ENCODE assay signal across 22 mouse cellular contexts in genomic region chr5:30952551-30952950, GRCm38 (mm10). TPM values are rescaled to one million over a fixed set of nuclear protein-coding genes. Genes with fewer than 3 reads are reported as not detected.
"Had no signal": no experiment of that assay in that cellular context is flagged by ENCODE, and none has a peak within 500 bp of the region (broad histone marks: within the 10 kb centered on the region; RNA-seq: fewer than 3 reads in every experiment).

No protein-coding gene starts in this region.

- H3K27ac ChIP-seq: limb, embryonic 10.5 days; liver, embryonic 13.5 days; macrophage; midbrain, embryonic 12.5 days; midbrain, embryonic 15.5 days; neural tube, embryonic 13.5 days; stomach, embryonic 15.5 days had no signal

- H3K9ac ChIP-seq: limb, embryonic 13.5 days; liver, embryonic 13.5 days; lung, embryonic 14.5 days; midbrain, embryonic 12.5 days; midbrain, embryonic 15.5 days; neural tube, embryonic 13.5 days; stomach, embryonic 15.5 days had no signal

- H3K4me2 ChIP-seq: limb, embryonic 13.5 days; liver, embryonic 13.5 days; lung, embryonic 14.5 days; midbrain, embryonic 12.5 days; midbrain, embryonic 15.5 days; neural tube, embryonic 13.5 days; stomach, embryonic 15.5 days had no signal

- ATAC-seq: lung, postnatal 0 days; midbrain, embryonic 15.5 days had no signal

- H3K9me3 ChIP-seq: limb, embryonic 10.5 days; limb, embryonic 13.5 days; liver, embryonic 13.5 days; midbrain, embryonic 12.5 days; midbrain, embryonic 15.5 days; neural tube, embryonic 13.5 days; stomach, embryonic 15.5 days had no signal

- DNase-seq: kidney, adult 18-20 months; kidney, adult 9 months; kidney, postnatal 14 days; kidney, postnatal 4 days; layer of hippocampus, postnatal 36 days; liver, embryonic 13.5 days; lung, embryonic 14.5 days; retina, postnatal 1 day; right cerebral cortex, postnatal 25 days; spleen, adult 18-20 months; thymus, postnatal 25 days had no signal

- H3K4me3 ChIP-seq: limb, embryonic 10.5 days; limb, embryonic 13.5 days; liver, embryonic 13.5 days; midbrain, embryonic 12.5 days; midbrain, embryonic 15.5 days; neural tube, embryonic 13.5 days; stomach, embryonic 15.5 days had no signal

- H3K27me3 ChIP-seq: limb, embryonic 13.5 days; liver, embryonic 13.5 days; midbrain, embryonic 15.5 days; neural tube, embryonic 13.5 days; stomach, embryonic 15.5 days had no signal

RNA-seq across cellular contexts. Expression of gene Cgref1, which starts 7.2 kb away (rescaled TPM):
- total RNA-seq: megakaryocyte, adult 5-6 weeks had no signal
- polyA plus RNA-seq: macrophage had no signal

RNA-seq across cellular contexts. Expression of gene Tcf23, which starts 15.9 kb away (rescaled TPM):
- total RNA-seq: layer of hippocampus, postnatal 10 days; megakaryocyte, adult 5-6 weeks; neutrophil, adult 5-6 weeks had no signal
- polyA plus RNA-seq: limb, embryonic 10.5 days; limb, embryonic 13.5 days; macrophage; midbrain, embryonic 12.5 days; neural tube, embryonic 13.5 days had no signal
